Mouse (Mus musculus): Measurements from ENCODE around the gene Fcna. TPM values are rescaled to one million over a fixed set of nuclear protein-coding genes. Genes with fewer than 3 reads are reported as not detected.

The Fcna gene
- 1 to 10 TPM in 9 of 26 experiments, under 1 TPM in 6, not detected in 11; 0.45 to 2.2 (median 1.0) TPM for total RNA-seq (2018; cell fraction: chromatin; rRNA removed)
- total RNA-seq (2018; cell fraction: cytosol; rRNA removed) = 10 to 100 TPM in 13 of 26 experiments, 1 to 10 TPM in 13; 5.5 to 17.0 (median 10.9) TPM
- 10 to 100 TPM in 5 of 26 experiments, 1 to 10 TPM in 21; 1.5 to 11.6 (median 7.3) TPM for total RNA-seq (2018; cell fraction: nucleus; rRNA removed)
- 12.7 to 19.5 TPM (median 16.6 TPM) in 3 replicates for polyA plus RNA-seq (2018)

GRCm38 (mm10) chr2:25627811-25628210 lies at the start of gene Fcna:
TSS of gene Fcna (minus strand) at chr2:25628030.
- Histone ChIP-seq H3K4me3 (ENCODE audit: inconsistent target) (no peak within 1 kb of the TSS), H3K79me2 (ENCODE audit: inconsistent target) (no peaks in the 10 kb centered on the region), H3K27ac (peak within 1 kb of the TSS; percentile 51), H3K36me3 (ENCODE audit: inconsistent target) (no peaks in the 10 kb centered on the region)
- 61% methylated on average over 6 of the region's 6 CpGs for WGBS (ENCODE audit: missing documents)

DNA sequence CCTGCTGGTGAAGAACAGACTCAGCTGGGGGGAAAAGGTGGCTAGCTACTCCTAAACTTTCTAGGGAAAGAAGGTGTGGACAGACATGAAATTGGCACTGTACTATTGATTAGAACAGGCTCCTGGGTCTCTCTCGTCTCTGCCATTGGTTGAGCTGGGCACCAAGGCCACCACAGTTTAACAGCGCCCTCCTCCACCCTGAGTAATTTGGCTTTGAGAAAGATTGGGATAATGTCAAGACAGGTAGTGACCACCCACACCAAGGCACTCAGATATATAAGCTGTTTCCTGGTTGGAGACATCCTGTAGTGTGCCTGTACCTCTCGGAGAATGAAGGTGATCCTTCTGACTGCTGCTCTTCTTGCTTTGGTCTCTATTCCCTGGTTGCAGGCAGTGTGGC lies 48.7 kb upstream of the Fcna start, which contains the start of gene Lcn6:
TSS of gene Lcn6 (plus strand) at position 301 of the 400 bp plus-strand sequence.
- H3K27ac ChIP-seq = no peak within 1 kb of the TSS
- WGBS (ENCODE audit: missing documents) = 98% methylated on average over 3 of the region's 3 CpGs
- H3K79me2 ChIP-seq (ENCODE audit: inconsistent target) = no peaks in the 10 kb centered on the region

DNA sequence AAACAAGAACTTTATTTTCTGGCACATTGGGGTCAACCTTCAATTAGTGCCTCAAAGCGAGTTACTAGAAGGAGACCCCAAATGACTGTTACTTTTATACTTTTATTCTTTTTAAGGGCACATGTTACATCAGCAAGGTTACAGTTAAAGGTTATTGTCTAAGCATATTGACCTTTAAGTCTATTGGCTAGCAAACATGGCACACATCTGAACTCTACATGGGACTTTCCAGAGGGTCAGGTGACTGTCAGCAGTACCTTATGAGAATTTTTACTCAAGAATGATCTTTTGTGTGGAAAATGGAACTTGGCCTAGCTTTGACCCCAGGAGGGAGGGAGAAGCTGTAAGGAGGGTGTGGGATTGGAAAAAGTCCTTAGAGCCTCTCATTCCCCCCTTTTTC lies 38.7 kb upstream of the Fcna start:
- WGBS (ENCODE audit: missing documents) = 71% methylated on average over 1 of the region's 1 CpGs
- no peaks in the 10 kb centered on the region for H3K36me3 ChIP-seq (ENCODE audit: inconsistent target)
- H3K4me3 ChIP-seq (ENCODE audit: inconsistent target) = no peak overlapping the region
- H3K27ac ChIP-seq = no peak overlapping the region
- no peaks in the 10 kb centered on the region for H3K79me2 ChIP-seq (ENCODE audit: inconsistent target)

More for the DNA sequence above, 48.7 kb upstream of the Fcna start, which contains the start of gene Lcn6:
- Histone ChIP-seq H3K4me3 (ENCODE audit: inconsistent target) (no peak within 1 kb of the TSS), H3K36me3 (ENCODE audit: inconsistent target) (no peaks in the 10 kb centered on the region)

GRCm38 (mm10) chr2:25664125-25664524 lies 36.3 kb upstream of the Fcna start:
- Histone ChIP-seq H3K36me3 (ENCODE audit: inconsistent target) (no peaks in the 10 kb centered on the region), H3K4me3 (ENCODE audit: inconsistent target) (no peak overlapping the region), H3K79me2 (ENCODE audit: inconsistent target) (no peaks in the 10 kb centered on the region), H3K27ac (no peak overlapping the region)
- WGBS (ENCODE audit: missing documents) = 92% methylated on average over 5 of the region's 5 CpGs

DNA sequence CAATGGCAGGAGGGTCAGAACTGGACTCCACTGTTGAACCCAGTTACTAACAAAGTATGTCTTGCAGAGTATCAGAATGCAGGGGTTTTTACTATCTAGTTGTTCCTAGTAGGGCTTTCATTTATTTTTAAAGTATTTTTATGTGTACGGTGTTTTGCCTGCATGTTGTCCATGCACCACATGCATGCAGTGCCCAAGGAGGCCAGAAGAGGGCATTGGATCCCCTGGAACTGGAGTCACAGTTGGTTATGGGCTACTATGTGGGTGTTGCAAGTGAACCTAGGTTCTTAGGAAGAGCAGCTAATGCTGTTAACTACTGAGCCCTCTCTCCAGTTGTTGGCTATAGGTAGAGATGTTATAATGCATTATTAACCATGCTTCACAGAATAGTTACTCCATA lies 35.7 kb upstream of the Fcna start:
- H3K4me3 ChIP-seq (ENCODE audit: inconsistent target) = no peak overlapping the region
- no peaks in the 10 kb centered on the region for H3K79me2 ChIP-seq (ENCODE audit: inconsistent target)
- WGBS (ENCODE audit: missing documents) = 40% methylated on average over 1 of the region's 1 CpGs
- no peaks in the 10 kb centered on the region for H3K36me3 ChIP-seq (ENCODE audit: inconsistent target)
- no peak overlapping the region for H3K27ac ChIP-seq

GRCm38 (mm10) chr2:25661245-25661970 lies 33.6 kb upstream of the Fcna start:
- no peak overlapping the region for H3K4me3 ChIP-seq (ENCODE audit: inconsistent target)
- no peaks in the 10 kb centered on the region for H3K79me2 ChIP-seq (ENCODE audit: inconsistent target)
- WGBS (ENCODE audit: missing documents) = 82% methylated on average over 6 of the region's 6 CpGs
- H3K36me3 ChIP-seq (ENCODE audit: inconsistent target) = no peaks in the 10 kb centered on the region
- H3K27ac ChIP-seq = no peak overlapping the region

DNA sequence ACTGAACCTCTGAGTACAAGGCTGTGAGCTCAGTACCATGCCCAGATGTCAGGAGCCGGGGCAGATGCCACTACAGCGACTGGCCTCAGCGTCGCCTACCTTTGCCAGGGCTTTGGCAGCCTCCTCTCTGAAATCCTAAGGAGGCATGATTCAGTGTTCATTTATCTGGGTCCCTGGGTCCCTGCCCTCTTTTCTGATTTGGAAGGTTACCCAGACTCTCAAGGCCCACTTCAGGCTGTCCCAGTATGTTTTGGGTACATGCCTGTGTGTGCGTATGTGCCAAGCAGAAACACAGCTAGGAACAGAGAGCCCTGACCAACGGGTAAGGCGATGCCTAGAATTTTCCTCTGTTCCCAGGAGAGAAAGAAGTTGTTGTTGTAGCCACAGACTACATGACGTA lies 32.4 kb upstream of the Fcna start:
- H3K4me3 ChIP-seq (ENCODE audit: inconsistent target) = no peak overlapping the region
- no peaks in the 10 kb centered on the region for H3K36me3 ChIP-seq (ENCODE audit: inconsistent target)
- no peak overlapping the region for H3K27ac ChIP-seq
- 92% methylated on average over 8 of the region's 8 CpGs for WGBS (ENCODE audit: missing documents)
- H3K79me2 ChIP-seq (ENCODE audit: inconsistent target) = no peaks in the 10 kb centered on the region

- no peak within 1 kb of the TSS for H3K4me3 ChIP-seq (ENCODE audit: inconsistent target)
Observed at GRCm38 (mm10) chr2:25657652-25658051, 29.8 kb upstream of the Fcna start, which contains the start of gene Lcn5. TSS of gene Lcn5 (plus strand) at chr2:25657952.

DNA sequence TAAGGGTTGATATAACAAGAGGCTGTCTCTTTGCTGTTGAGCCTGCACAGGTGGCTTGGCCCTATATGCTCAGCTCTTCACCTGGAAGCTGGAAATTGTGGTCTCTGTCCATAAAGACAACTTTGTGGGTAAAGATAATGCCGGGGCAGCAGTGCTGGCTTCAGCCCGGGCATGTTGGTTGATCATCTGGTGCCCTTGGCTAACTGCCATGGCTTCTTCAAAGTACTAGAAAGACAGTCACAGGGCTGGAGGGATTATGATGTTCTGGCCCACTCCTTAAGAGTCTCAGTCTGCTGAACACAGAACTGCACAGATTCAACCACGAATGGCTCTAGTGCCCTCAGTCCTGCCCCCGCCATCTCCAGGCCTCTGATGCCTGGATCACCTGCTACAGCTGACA lies 29.4 kb upstream of the Fcna start:
- 78% methylated on average over 4 of the region's 4 CpGs for WGBS (ENCODE audit: missing documents)
- no peak overlapping the region for H3K4me3 ChIP-seq (ENCODE audit: inconsistent target)
- no peaks in the 10 kb centered on the region for H3K79me2 ChIP-seq (ENCODE audit: inconsistent target)
- no peak overlapping the region for H3K27ac ChIP-seq
- no peaks in the 10 kb centered on the region for H3K36me3 ChIP-seq (ENCODE audit: inconsistent target)

More at GRCm38 (mm10) chr2:25657652-25658051, 29.8 kb upstream of the Fcna start, which contains the start of gene Lcn5:
- Histone ChIP-seq H3K27ac (no peak within 1 kb of the TSS), H3K79me2 (ENCODE audit: inconsistent target) (no peaks in the 10 kb centered on the region), H3K36me3 (ENCODE audit: inconsistent target) (no peaks in the 10 kb centered on the region)

GRCm38 (mm10) chr2:25656691-25657090 lies 28.9 kb upstream of the Fcna start:
- Histone ChIP-seq H3K27ac (no peak overlapping the region), H3K36me3 (ENCODE audit: inconsistent target) (no peaks in the 10 kb centered on the region)
- WGBS (ENCODE audit: missing documents) = 71% methylated on average over 4 of the region's 4 CpGs

DNA sequence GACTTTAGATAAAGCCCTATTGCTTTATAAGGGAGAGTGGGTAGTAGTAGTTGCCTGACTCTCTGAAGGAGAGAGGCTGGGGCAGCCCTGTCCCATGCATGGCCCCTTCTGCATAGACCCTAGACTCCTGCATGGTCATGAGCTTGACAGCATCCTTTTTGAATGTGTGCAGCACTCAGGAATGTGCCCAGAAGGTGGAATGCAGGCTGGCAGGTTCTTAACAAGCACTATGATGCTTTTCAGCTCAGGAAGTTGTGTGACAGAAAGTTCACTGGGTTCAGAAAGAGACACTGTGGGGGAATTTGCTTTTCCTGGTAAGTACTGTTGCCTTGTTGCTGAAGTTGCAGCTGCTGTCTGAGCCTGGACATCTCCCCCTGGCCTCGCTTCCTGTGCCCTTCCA lies 26.7 kb upstream of the Fcna start:
- Histone ChIP-seq H3K36me3 (ENCODE audit: inconsistent target) (no peaks in the 10 kb centered on the region), H3K4me3 (ENCODE audit: inconsistent target) (no peak overlapping the region), H3K79me2 (ENCODE audit: inconsistent target) (no peaks in the 10 kb centered on the region), H3K27ac (no peak overlapping the region)
- 67% methylated on average over 1 of the region's 1 CpGs for WGBS (ENCODE audit: missing documents)

More at GRCm38 (mm10) chr2:25656691-25657090, 28.9 kb upstream of the Fcna start:
- Histone ChIP-seq H3K4me3 (ENCODE audit: inconsistent target) (no peak overlapping the region), H3K79me2 (ENCODE audit: inconsistent target) (no peaks in the 10 kb centered on the region)

- 91% methylated on average over 2 of the region's 2 CpGs for WGBS (ENCODE audit: missing documents)
- Histone ChIP-seq H3K4me3 (ENCODE audit: inconsistent target) (no peak within 1 kb of the TSS), H3K79me2 (ENCODE audit: inconsistent target) (no peaks in the 10 kb centered on the region), H3K36me3 (ENCODE audit: inconsistent target) (no peaks in the 10 kb centered on the region), H3K27ac (no peak within 1 kb of the TSS)
Observed at GRCm38 (mm10) chr2:25652902-25653301, 25.1 kb upstream of the Fcna start, which contains the start of gene Lcn8. TSS of gene Lcn8 (plus strand) at chr2:25653120.

- WGBS (ENCODE audit: missing documents) = 34% methylated on average over 6 of the region's 6 CpGs
- H3K4me3 ChIP-seq (ENCODE audit: inconsistent target) = no peak overlapping the region
- H3K36me3 ChIP-seq (ENCODE audit: inconsistent target) = no peaks in the 10 kb centered on the region
- H3K79me2 ChIP-seq (ENCODE audit: inconsistent target) = no peaks in the 10 kb centered on the region
- H3K27ac ChIP-seq = no peak overlapping the region
Observed at GRCm38 (mm10) chr2:25639890-25640289, 12.1 kb upstream of the Fcna start.

GRCm38 (mm10) chr2:25634046-25634445 lies 6.2 kb upstream of the Fcna start:
- no peaks in the 10 kb centered on the region for H3K36me3 ChIP-seq (ENCODE audit: inconsistent target)
- H3K79me2 ChIP-seq (ENCODE audit: inconsistent target) = no peaks in the 10 kb centered on the region
- WGBS (ENCODE audit: missing documents) = 100% methylated on average over 1 of the region's 1 CpGs
- H3K27ac ChIP-seq = no peak overlapping the region
- no peak overlapping the region for H3K4me3 ChIP-seq (ENCODE audit: inconsistent target)

DNA sequence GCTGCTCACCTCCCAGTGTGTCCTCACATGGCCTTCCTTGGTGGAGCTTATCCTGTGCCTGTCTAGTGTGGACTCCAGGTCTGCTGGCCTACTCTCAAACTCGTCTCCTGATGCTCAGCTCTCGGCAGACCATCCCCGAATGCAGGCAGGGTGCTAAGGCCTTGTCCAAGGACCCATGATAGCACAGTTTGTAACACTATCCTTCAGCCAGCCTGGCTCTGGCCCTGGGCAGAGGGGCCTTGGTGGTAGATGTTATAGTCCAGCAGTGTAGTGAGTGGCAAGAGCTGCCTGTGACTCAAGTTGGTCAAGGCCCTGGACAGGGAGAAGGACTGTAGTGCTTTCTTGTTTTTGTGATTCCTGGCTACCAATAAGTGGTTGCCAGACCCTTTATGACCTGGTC lies 5.8 kb upstream of the Fcna start:
- Histone ChIP-seq H3K4me3 (ENCODE audit: inconsistent target) (no peak overlapping the region), H3K79me2 (ENCODE audit: inconsistent target) (no peaks in the 10 kb centered on the region), H3K27ac (no peak overlapping the region), H3K36me3 (ENCODE audit: inconsistent target) (no peaks in the 10 kb centered on the region)
- 97% methylated on average over 3 of the region's 3 CpGs for WGBS (ENCODE audit: missing documents)

All from macrophage (primary cell).